Mouse (Mus musculus) embryo, embryonic 10.5 days (tissue): ENCODE data around the gene Cc2d1b.

Source experiments
- DNase-seq: peaks from one replicate; pipeline ENCODE4 v3.0.0-alpha.2; 2015; ENCODE audit warnings: low spot score

Cc2d1b gene

DNA sequence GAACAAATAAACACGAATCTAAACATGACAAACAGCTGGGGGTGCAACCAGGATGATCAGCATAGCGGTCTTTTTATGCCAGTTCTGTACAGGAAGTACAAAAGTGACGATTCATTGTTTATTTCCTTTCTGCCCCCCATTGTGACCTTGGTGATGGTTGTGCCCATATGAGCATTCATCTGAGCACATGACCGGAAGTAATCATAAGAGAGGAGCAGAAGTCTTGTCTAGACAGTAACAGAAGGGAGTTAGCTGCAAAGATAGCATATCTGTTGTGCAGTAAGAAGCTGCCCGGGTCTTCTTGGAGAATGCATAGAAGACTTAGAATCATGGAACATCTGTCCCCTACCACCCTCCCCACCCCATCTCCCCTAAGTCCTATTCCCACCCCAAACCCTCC lies 19.0 kb downstream of the Cc2d1b start:
- no peak for DNase-seq

DNA sequence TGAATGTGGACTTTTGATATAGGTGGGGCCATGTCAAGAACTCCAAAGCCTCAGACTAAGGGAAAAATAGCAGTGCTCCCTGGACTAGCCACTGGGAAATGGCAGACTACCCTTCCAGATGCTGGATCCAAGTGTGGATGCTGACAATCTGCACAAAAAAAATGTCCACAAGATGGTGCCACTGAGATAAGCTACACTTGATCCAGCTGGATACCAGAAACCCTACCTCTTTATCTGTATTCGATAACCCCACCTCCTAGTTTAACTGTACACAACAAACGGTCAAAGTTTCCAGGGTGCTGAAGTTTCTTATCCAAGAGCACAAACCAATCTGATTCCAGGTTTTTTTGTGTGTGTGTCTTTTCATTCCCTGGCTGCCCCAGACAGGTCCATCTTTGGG lies 44.7 kb downstream of the Cc2d1b start:
- peak; percentile 67 for DNase-seq
